Mouse (Mus musculus) heart, embryonic 10.5 days (tissue): ENCODE results near the gene C77080. TPM values are rescaled to one million over a fixed set of nuclear protein-coding genes. Genes with fewer than 3 reads are reported as not detected.

Experiments used
- DNase-seq: peaks from one replicate; pipeline ENCODE4 v3.0.0-alpha.2; 2017; ENCODE audit warnings: low spot score
- H3K27ac ChIP-seq: fragments of 300-500 bp; sonication (generic); 2 replicates; pipeline ENCODE4 v1.5.1; 2016; ENCODE audit warnings: mild to moderate bottlenecking
- H3K27me3 ChIP-seq: fragments of 300-500 bp; sonication (generic); 2 replicates; pipeline ENCODE4 v1.6.1; 2016; ENCODE audit warnings: mild to moderate bottlenecking; ENCODE audit not compliant: poor library complexity, insufficient read depth, severe bottlenecking
- H3K36me3 ChIP-seq: fragments of 300-500 bp; sonication (generic); 2 replicates; pipeline ENCODE4 v1.6.1; 2016; ENCODE audit warnings: mild to moderate bottlenecking, moderate library complexity
- H3K4me1 ChIP-seq: fragments of 300-500 bp; sonication (generic); 2 replicates; pipeline ENCODE4 v1.6.1; 2016; ENCODE audit warnings: mild to moderate bottlenecking
- H3K4me3 ChIP-seq: fragments of 300-500 bp; sonication (generic); 2 replicates; pipeline ENCODE4 v1.5.1; 2016; ENCODE audit warnings: mild to moderate bottlenecking, moderate library complexity
- H3K9me3 ChIP-seq: fragments of 300-500 bp; sonication (generic); 2 replicates; pipeline ENCODE4 v1.6.1; 2016; ENCODE audit warnings: mild to moderate bottlenecking, moderate library complexity
- WGBS: fragments of 180-500 bp; shearing (Covaris S2); methylation state at CpG from one replicate; pipeline ENCODE4 v1.1.7; 2016; 5-methylcytosine and 5-hydroxymethylcytosine counted together
- polyA plus RNA-seq: library from polyadenylated mRNA; unstranded; fragments of >200 nt; fragmentation: Nextera tagmentation; extraction: Ambion mirVana; gene quantifications from 2 replicates; pipeline ENCODE4 v1.2.1, GENCODE M21; 2016

Gene C77080
- polyA plus RNA-seq, 1 experiment from 2014 or later = 2.7 TPM

DNA sequence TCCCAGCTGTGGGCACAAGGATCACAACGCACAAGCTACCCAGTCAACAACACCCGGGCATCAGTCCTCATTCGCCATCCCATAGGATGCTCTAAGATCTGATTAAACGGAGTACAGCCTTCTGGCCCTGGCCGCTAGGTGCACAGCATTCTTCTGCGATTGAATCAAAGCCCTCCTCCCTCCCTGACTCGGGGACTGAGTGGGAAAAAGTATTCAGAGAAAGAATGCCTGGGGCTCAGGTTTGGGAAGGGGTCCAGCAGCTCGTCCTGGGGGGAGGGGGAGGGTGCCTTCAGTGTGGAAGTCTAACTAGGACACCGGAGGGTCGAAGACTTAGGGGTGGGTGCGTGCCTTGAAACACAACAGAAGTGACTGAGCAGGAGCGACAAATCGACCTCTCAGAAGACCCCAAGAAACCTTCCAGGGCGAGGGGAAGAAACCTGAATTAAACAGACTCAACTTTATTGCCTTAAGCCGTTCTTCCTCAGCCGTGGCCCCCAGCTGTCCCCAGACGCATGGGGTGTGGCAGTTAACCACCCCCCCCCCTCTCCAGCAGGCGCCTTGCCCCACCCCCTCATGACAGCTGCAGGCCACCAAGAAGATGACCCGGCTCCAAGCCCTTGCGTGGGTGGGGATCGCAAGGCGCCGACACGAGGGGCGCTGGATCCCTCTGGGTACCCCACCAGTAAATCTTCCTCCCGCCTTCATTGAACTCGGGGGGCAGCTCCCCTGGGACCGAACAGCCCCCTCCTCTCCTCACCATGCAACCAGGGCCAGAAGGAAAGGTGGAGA is 25.7 kb upstream of the C77080 start:
- no peaks in the 10 kb centered on the region for H3K9me3 ChIP-seq
- no peak for DNase-seq
- WGBS = 3% methylated on average over 27 of the region's 28 CpGs
- peaks cover 60% of the 10 kb centered on the region for H3K27me3 ChIP-seq
- peak overlapping the region; percentile 85 for H3K27ac ChIP-seq
- H3K4me3 ChIP-seq = peak overlapping the region; percentile 75
- no peaks in the 10 kb centered on the region for H3K36me3 ChIP-seq
- H3K4me1 ChIP-seq = peaks cover 19% of the 10 kb centered on the region

DNA sequence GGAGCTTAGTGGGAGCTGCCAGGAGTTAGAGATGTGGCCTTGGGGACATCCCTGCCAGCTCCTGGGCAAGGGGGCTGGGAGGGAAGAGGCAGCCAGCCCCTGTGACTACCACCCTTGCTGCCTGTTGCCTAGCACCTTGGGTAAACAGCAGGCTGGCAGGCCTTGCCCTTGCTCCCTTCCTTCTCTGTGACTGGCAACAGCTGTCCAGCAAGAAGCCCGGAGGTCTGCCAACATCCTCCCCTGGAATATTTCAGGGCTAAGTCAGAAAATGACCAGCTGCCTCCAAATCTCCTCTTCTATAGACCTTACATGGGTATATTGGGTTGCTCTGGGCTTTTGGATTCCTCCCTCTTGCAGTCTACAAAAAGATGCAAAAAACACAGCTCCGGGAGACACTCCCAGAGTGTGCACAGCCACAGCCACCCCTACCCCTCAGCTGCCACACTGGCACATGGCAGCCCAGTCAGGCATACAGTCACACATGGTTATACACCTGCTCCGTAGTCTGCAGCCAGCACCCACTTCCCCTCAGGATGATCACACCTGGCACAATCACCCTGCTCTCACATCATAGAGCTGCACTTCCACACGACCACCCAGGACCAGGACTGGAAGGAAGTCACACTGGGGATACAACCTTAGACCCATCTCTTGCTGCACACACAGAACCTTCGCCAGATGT is 24.9 kb upstream of the C77080 start:
- Histone ChIP-seq H3K27me3 (peaks cover 55% of the 10 kb centered on the region), H3K36me3 (no peaks in the 10 kb centered on the region), H3K9me3 (no peaks in the 10 kb centered on the region), H3K27ac (no peak overlapping the region), H3K4me3 (peak overlapping the region; percentile 75; the same call in 1 of the 2 replicates), H3K4me1 (peaks cover 19% of the 10 kb centered on the region)
- 62% methylated on average over 5 of the region's 5 CpGs for WGBS
- no peak for DNase-seq

DNA sequence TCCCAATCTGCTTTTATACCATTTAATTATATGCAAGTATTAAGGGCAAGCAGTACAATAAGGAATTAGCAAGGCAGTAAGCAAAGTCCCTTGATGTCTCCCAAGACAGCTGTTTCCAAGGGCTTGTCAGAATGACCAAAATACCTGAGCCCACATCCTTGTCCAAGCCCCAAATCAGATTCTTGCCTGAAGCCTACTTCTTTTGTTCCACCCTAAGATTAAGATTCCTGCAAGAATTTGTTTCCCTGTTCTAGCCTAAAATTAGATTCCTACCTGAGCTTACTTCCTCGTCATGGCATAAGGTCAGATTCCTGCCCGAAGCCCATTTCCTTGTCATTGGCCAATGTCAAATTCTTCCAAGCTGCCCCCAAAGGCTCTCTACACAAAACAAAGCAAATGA is 23.5 kb upstream of the C77080 start:
- Histone ChIP-seq H3K27me3 (peaks cover 53% of the 10 kb centered on the region), H3K27ac (no peak overlapping the region), H3K9me3 (no peaks in the 10 kb centered on the region), H3K36me3 (no peaks in the 10 kb centered on the region), H3K4me3 (no peak overlapping the region), H3K4me1 (peaks cover 19% of the 10 kb centered on the region)
- WGBS = 86% methylated on average over 2 of the region's 2 CpGs
- no peak for DNase-seq

DNA sequence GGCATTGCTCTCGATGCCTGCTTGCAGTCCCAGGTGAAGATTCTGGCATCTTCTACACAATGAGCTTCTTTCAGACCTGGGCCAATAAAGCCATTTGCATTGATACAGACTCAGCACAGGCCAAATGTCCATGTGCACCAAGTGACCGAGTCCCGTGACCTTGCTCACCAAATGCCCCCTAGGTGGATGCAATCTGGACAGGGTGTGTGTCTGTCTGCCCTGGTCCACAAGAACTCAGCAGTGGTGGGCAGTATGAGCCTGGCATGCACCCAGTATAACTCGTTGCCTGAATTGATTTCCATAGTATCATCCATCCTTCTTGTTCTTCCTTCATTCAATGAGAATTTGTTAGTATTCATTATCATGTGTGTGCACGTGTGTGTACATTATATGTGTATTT is 22.0 kb upstream of the C77080 start:
- Histone ChIP-seq H3K4me1 (peaks cover 19% of the 10 kb centered on the region), H3K4me3 (no peak overlapping the region), H3K27ac (no peak overlapping the region), H3K9me3 (no peaks in the 10 kb centered on the region), H3K36me3 (no peaks in the 10 kb centered on the region), H3K27me3 (peaks cover 42% of the 10 kb centered on the region)
- 82% methylated on average over 5 of the region's 5 CpGs for WGBS
- no peak for DNase-seq

DNA sequence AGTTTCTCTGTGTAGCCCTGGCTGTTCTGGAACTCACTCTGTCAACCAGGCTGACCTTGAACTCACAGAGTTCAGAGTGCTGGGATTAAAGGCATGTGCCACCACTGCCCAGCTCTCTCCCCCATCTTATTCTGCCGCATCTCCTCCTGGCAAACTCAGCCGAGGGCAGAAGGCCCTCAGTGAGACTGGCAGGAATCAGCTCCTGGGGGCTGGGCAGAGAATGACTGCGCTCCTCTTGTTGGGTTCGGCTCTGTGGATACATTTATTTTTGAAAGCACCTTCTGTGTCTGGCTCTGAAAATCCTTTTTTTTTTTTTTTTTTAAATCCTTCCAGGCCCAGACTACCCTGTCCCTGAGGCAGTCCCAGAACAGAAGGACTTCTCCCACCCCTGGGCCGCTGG is 21.6 kb upstream of the C77080 start:
- no peak for DNase-seq
- H3K9me3 ChIP-seq = no peaks in the 10 kb centered on the region
- no peak overlapping the region for H3K27ac ChIP-seq
- H3K4me1 ChIP-seq = peaks cover 16% of the 10 kb centered on the region
- H3K4me3 ChIP-seq = no peak overlapping the region
- no peaks in the 10 kb centered on the region for H3K36me3 ChIP-seq
- peaks cover 39% of the 10 kb centered on the region for H3K27me3 ChIP-seq
- WGBS = 80% methylated on average over 5 of the region's 5 CpGs

DNA sequence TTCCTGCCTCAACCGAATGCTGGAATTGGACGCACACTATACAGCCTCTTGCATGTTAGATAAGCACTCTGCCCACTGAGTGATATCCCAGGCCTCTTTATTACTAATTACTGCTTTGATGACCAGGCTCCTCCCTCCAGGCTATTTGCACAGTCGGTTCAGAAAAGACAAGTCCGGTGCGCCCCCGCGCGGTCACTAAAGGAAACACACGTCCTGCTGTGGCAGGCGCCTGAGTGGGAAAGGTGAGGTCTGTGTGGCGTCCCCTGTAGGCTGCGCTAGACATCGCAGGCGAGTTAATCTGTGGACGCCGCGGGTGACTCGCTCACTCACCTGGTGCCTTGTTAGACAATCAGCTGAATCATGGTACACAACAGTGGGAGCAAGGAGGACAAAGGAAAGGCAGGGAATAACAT is 15.3 kb upstream of the C77080 start:
- H3K27ac ChIP-seq = no peak overlapping the region
- peak; percentile 93 for DNase-seq
- peaks cover 11% of the 10 kb centered on the region; the same call in 1 of the 2 replicates for H3K4me1 ChIP-seq
- H3K36me3 ChIP-seq = no peaks in the 10 kb centered on the region
- H3K4me3 ChIP-seq = no peak overlapping the region
- H3K27me3 ChIP-seq = peaks cover 34% of the 10 kb centered on the region
- H3K9me3 ChIP-seq = no peaks in the 10 kb centered on the region
- 3% methylated on average over 18 of the region's 18 CpGs for WGBS

DNA sequence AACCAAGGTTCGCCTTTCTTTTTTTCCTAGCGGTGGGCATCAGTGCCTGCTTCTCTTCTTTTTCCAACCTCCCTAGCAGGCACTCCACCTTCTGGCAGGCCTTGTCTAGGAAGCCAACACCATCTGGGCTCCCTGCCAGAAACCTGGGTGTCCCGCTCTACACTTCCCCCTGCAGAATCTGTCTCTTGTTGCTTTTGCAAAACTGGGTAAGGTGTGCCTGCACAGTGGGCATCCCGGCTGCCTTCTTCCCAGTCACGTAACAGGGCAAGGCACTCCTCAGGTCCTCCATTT is 11.5 kb upstream of the C77080 start:
- no peaks in the 10 kb centered on the region for H3K9me3 ChIP-seq
- no peak overlapping the region for H3K4me3 ChIP-seq
- no peaks in the 10 kb centered on the region for H3K36me3 ChIP-seq
- H3K27ac ChIP-seq = no peak overlapping the region
- WGBS = 36% methylated on average over 5 of the region's 5 CpGs
- peaks cover 49% of the 10 kb centered on the region for H3K27me3 ChIP-seq
- DNase-seq = no peak
- H3K4me1 ChIP-seq = peaks cover 11% of the 10 kb centered on the region; the same call in 1 of the 2 replicates

DNA sequence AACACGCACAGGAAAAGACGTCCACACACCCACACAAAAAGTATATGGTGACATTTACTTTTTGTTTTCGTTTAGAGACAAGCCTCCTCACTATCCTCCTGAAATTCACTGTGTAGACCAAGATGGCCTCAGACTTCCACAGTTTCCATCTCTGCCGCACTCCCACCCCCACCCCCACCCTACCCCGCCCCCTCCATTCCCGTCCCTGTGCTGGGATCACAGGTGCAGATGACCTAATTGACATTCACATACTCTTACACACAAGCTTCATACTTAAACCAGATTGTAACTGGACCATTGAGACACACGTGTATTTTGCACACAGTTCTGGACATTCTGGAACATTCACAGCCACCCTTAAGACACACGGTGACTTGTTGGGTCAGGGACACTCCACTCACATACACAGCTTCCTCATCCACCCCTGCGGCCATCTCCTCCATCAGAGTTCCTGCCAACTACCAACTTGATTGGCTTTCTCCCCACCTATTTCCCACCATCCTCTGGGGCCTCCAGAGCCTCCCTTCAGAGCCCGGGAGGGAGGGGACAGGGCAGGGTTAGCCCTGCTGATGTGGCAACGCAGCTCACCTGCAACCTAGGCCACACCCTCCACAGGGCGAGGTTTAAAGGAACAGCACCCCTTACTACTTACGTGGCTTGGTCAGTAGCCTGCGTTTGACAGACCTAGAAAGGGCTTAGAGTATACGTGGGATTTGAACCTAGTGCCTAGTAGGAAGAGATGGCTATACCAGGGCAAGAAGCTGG is 11.0 kb upstream of the C77080 start:
- 13% methylated on average over 15 of the region's 15 CpGs for WGBS
- no peaks in the 10 kb centered on the region for H3K9me3 ChIP-seq
- H3K36me3 ChIP-seq = no peaks in the 10 kb centered on the region
- no peak overlapping the region for H3K4me3 ChIP-seq
- H3K27me3 ChIP-seq = peaks cover 53% of the 10 kb centered on the region
- no peak overlapping the region for H3K27ac ChIP-seq
- no peak for DNase-seq
- peaks cover 11% of the 10 kb centered on the region; the same call in 1 of the 2 replicates for H3K4me1 ChIP-seq

DNA sequence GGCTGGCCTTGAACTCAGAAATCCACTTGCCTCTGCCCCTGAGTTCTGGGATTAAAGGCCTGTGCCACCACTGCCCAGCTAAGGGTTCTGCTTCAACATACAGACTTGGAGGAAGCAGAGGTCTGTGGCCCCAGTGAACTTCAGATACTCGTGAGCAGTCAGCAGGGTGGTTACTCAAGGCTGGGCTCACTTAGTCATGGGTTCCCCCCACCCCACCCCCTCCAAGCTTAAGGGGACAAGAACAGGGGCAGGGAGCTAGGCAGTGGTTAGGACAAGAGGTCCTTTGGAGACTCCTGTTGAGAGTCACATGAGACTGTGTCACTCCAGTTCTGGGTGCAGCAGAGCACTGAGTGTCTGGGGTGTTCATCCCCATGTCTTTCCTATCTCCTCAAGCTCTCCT is 7.5 kb upstream of the C77080 start:
- H3K9me3 ChIP-seq = no peaks in the 10 kb centered on the region
- no peak for DNase-seq
- peaks cover 68% of the 10 kb centered on the region for H3K27me3 ChIP-seq
- no peaks in the 10 kb centered on the region for H3K36me3 ChIP-seq
- peaks cover 18% of the 10 kb centered on the region for H3K4me1 ChIP-seq
- 48% methylated on average over 1 of the region's 1 CpGs for WGBS
- H3K4me3 ChIP-seq = no peak overlapping the region
- H3K27ac ChIP-seq = no peak overlapping the region

DNA sequence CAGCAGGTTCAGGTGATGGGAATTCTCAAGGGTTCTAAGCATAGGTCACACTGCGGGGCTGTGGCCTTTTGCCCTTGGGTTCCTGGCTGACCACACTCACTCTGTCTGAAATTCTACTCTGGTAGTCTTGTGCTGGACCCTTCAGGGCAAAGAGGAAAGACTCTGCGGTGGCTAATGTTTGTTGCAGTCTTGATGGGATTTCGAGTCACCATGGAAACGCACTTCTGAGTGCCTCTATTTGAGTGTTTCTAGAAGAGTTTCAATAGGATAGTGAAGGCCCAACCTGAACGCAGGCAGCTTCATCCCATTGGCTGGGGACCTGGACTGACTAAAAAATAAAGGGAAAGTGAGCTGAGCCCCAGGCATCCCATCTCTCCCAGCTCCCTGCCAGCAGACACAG is 5.6 kb upstream of the C77080 start:
- H3K9me3 ChIP-seq = no peaks in the 10 kb centered on the region
- no peak for DNase-seq
- H3K4me1 ChIP-seq = peaks cover 17% of the 10 kb centered on the region
- H3K27me3 ChIP-seq = peaks cover 65% of the 10 kb centered on the region
- WGBS = 83% methylated on average over 5 of the region's 5 CpGs
- H3K4me3 ChIP-seq = no peak overlapping the region
- no peak overlapping the region for H3K27ac ChIP-seq
- no peaks in the 10 kb centered on the region for H3K36me3 ChIP-seq

DNA sequence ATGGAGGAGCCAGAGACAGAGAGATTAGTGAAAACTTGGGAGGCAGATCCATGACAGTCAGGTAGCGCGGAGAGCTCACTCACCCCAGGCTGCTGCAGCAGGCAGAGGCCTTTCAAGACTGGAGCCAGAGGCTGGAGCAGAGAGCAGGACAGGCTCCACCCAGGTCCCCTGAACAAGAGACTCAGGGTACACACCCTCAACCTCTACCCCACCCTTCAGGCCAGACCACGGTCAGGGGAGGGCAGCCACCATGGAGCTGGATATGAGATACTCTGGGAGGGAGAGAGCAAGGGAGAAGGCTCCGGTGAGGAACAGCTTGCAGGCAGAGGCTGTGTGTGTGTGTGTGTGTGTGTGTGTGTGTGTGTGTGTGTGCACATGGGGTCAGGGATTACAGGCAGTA is 5.0 kb upstream of the C77080 start:
- 85% methylated on average over 4 of the region's 4 CpGs for WGBS
- H3K27me3 ChIP-seq = peaks cover 71% of the 10 kb centered on the region
- H3K36me3 ChIP-seq = no peaks in the 10 kb centered on the region
- peaks cover 20% of the 10 kb centered on the region for H3K4me1 ChIP-seq
- H3K9me3 ChIP-seq = no peaks in the 10 kb centered on the region
- H3K27ac ChIP-seq = no peak overlapping the region
- no peak for DNase-seq
- no peak overlapping the region for H3K4me3 ChIP-seq

DNA sequence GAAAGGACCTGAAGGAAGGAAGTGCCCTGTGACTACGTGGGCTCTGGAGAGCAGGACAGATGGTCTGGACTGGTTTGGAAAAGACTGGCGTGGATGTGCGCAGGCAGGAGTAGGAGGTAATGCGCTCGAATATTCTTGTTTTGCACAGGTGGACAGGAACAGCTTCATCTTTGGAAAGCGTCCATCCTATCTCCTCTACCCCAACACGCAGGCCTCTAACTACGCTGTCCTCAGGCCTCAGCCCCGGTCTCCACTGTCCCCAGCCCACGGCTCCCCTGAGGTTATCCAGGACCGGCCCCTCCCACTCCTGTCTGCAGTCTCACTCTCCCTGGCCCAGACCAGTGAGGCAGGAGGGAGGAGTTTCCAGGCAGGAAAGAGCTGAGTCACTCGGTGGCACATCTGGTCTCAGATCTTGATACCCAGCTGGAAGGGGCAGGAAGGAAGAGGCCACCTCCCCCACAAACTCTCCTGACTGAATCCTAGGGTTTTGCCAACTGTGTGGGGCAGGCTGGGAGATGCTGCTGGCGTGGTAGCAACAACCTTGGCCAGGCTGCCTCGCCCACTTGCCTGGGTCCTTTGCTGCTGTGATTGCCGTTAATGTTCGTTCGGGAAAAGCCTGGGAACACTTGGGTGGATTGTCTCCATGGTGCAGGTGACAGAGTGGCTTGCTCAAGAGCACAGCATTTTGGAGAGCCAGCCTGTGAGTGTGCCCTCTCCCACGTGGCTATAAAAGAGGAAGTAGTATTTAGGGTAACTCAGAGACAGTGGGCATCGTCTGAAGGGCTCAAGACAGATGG is 2.2 kb upstream of the C77080 start:
- H3K27ac ChIP-seq = peak overlapping the region; percentile 43
- peak; percentile 84 for DNase-seq

More for the DNA sequence above, 2.2 kb upstream of the C77080 start:
- no peaks in the 10 kb centered on the region for H3K36me3 ChIP-seq
- H3K4me1 ChIP-seq = peaks cover 30% of the 10 kb centered on the region
- H3K27me3 ChIP-seq = peaks cover 88% of the 10 kb centered on the region
- WGBS = 24% methylated on average over 19 of the region's 19 CpGs
- H3K4me3 ChIP-seq = peak overlapping the region; percentile 38
- no peaks in the 10 kb centered on the region for H3K9me3 ChIP-seq
